Comparison of ENCODE assay signal across 23 mouse cellular contexts in the genomic region with DNA sequence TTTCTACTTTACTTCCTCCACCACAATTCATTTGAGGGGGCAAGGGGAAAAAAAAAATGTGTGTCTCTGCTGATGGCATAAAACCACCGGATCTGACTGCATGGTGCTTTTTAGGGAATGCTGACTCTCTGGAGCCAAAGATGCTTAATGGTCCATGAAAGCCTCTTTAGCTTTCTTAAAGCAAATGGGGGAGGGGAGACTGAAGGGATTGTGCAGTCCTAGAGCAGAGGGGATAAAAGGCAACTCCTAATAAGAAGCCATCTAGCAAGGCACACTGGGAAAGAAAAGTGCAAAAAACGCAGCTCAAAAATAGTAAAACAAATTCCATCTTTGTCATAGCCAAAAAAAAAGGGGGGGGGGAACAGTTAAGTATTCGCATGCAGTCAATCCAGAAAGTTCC. TPM values are rescaled to one million over a fixed set of nuclear protein-coding genes. Genes with fewer than 3 reads are reported as not detected.
DNase-seq lines count a peak whose midpoint lies in the region; ATAC-seq lines count a peak whose summit lies in the region.
"Had no signal": no experiment of that assay in that cellular context is flagged by ENCODE, and none has a peak within 500 bp of the region (broad histone marks: within the 10 kb centered on the region; RNA-seq: fewer than 3 reads in every experiment).

No protein-coding gene starts in this region.

- peak; percentile 23; the same call in 1 of the 2 replicates for ATAC-seq in hindbrain, embryonic 14.5 days (ENCODE audit: low FRiP score)
- ATAC-seq in hindbrain, embryonic 16.5 days, result no peak
- ATAC-seq in midbrain, embryonic 11.5 days (ENCODE audit: low FRiP score), result peak; percentile 51; the same call in 1 of the 2 replicates
- ATAC-seq in midbrain, embryonic 13.5 days, result no peak
- peak; percentile 65; the same call in 1 of the 2 replicates for ATAC-seq in neural tube, embryonic 14.5 days (ENCODE audit: low read depth)

- H3K4me1 ChIP-seq in hindbrain, embryonic 14.5 days (replicated peaks; ENCODE audit: control insufficient read depth, insufficient read depth, low read length), result no peaks in the 10 kb centered on the region; the same call in 1 of the 2 replicates
- H3K4me1 ChIP-seq in hindbrain, embryonic 16.5 days (ENCODE audit: control insufficient read depth, insufficient read depth, low read depth, low read length), result no peaks in the 10 kb centered on the region
- H3K4me1 ChIP-seq in midbrain, embryonic 11.5 days (ENCODE audit: control insufficient read depth, insufficient read depth, low read length), result peaks cover 9% of the 10 kb centered on the region; the same call in 1 of the 2 replicates
- peaks cover 4% of the 10 kb centered on the region; the same call in 1 of the 2 replicates for H3K4me1 ChIP-seq in midbrain, embryonic 13.5 days (replicated peaks)
- H3K4me1 ChIP-seq in neural tube, embryonic 14.5 days (ENCODE audit: control insufficient read depth, insufficient read depth, low read length), result no peaks in the 10 kb centered on the region
- H3K4me1 ChIP-seq in limb, embryonic 10.5 days, result no peaks in the 10 kb centered on the region
- H3K4me1 ChIP-seq: embryonic facial prominence, embryonic 15.5 days; heart, embryonic 12.5 days; liver, embryonic 13.5 days; lung, embryonic 15.5 days had no signal

- no peak for DNase-seq in hindbrain, embryonic 14.5 days (ENCODE audit: low spot score)
- DNase-seq in midbrain, embryonic 11.5 days (ENCODE audit: low spot score, missing footprints), result peak; percentile 88
- peak; percentile 68 for DNase-seq in embryo, embryonic 11 days
- no peak for DNase-seq in c-Kit-positive CD71-positive TER-119-positive erythroid progenitor cells, embryonic 14.5 days (ENCODE audit: low spot score)
- no peak for DNase-seq in limb, embryonic 10.5 days (ENCODE audit: low spot score)
- DNase-seq: adrenal gland, postnatal 36 days; B cell, adult 2 months; cerebellum, adult 2 months; cerebellum, postnatal 36 days; heart, postnatal 14 days; kidney, postnatal 10 days; liver, embryonic 13.5 days; right cerebral cortex, adult 18-20 months; thymus, postnatal 14 days had no signal

- 27% methylated on average over 3 of the region's 3 CpGs for WGBS in hindbrain, embryonic 14.5 days
- 23% methylated on average over 3 of the region's 3 CpGs for WGBS in hindbrain, embryonic 16.5 days
- 19% methylated on average over 3 of the region's 3 CpGs for WGBS in midbrain, embryonic 11.5 days
- 21% methylated on average over 3 of the region's 3 CpGs for WGBS in midbrain, embryonic 13.5 days
- WGBS in neural tube, embryonic 14.5 days, result 14% methylated on average over 3 of the region's 3 CpGs
- WGBS in limb, embryonic 10.5 days, result 79% methylated on average over 3 of the region's 3 CpGs

- no peak overlapping the region for H3K9ac ChIP-seq in hindbrain, embryonic 14.5 days
- H3K9ac ChIP-seq in hindbrain, embryonic 16.5 days (ENCODE audit: low read depth, low read length), result no peak overlapping the region
- H3K9ac ChIP-seq in midbrain, embryonic 11.5 days (ENCODE audit: low read length), result no peak overlapping the region
- H3K9ac ChIP-seq in midbrain, embryonic 13.5 days (replicated peaks), result no peak overlapping the region
- no peak overlapping the region for H3K9ac ChIP-seq in neural tube, embryonic 14.5 days (replicated peaks; ENCODE audit: low read depth, low read length)
- H3K9ac ChIP-seq: embryonic facial prominence, embryonic 15.5 days; heart, embryonic 12.5 days; limb, embryonic 13.5 days; liver, embryonic 13.5 days; lung, embryonic 15.5 days had no signal

- H3K4me2 ChIP-seq in hindbrain, embryonic 14.5 days (replicated peaks), result no peak overlapping the region
- H3K4me2 ChIP-seq in hindbrain, embryonic 16.5 days (ENCODE audit: low read length), result no peak overlapping the region
- H3K4me2 ChIP-seq in midbrain, embryonic 11.5 days, result no peak overlapping the region
- H3K4me2 ChIP-seq in midbrain, embryonic 13.5 days (replicated peaks), result no peak overlapping the region
- H3K4me2 ChIP-seq in neural tube, embryonic 14.5 days (ENCODE audit: low read depth, low read length), result no peak overlapping the region
- H3K4me2 ChIP-seq: embryonic facial prominence, embryonic 15.5 days; heart, embryonic 12.5 days; limb, embryonic 13.5 days; liver, embryonic 13.5 days; lung, embryonic 15.5 days had no signal

- no peak overlapping the region for H3K4me3 ChIP-seq in hindbrain, embryonic 14.5 days (replicated peaks; ENCODE audit: low read length)
- H3K4me3 ChIP-seq in hindbrain, embryonic 16.5 days (ENCODE audit: low read length), result no peak overlapping the region
- no peak overlapping the region for H3K4me3 ChIP-seq in midbrain, embryonic 11.5 days (ENCODE audit: low read depth, low read length)
- no peak overlapping the region for H3K4me3 ChIP-seq in midbrain, embryonic 13.5 days (replicated peaks)
- H3K4me3 ChIP-seq in neural tube, embryonic 14.5 days (ENCODE audit: low read depth, low read length), result no peak overlapping the region
- no peak overlapping the region for H3K4me3 ChIP-seq in limb, embryonic 10.5 days
- H3K4me3 ChIP-seq: embryonic facial prominence, embryonic 15.5 days; heart, embryonic 12.5 days; limb, embryonic 13.5 days; liver, embryonic 13.5 days; lung, embryonic 15.5 days had no signal

- H3K27ac ChIP-seq in hindbrain, embryonic 14.5 days, result no peak overlapping the region
- H3K27ac ChIP-seq in hindbrain, embryonic 16.5 days (ENCODE audit: low read depth, low read length), result no peak overlapping the region
- no peak overlapping the region for H3K27ac ChIP-seq in midbrain, embryonic 11.5 days (ENCODE audit: low read depth, low read length)
- no peak overlapping the region for H3K27ac ChIP-seq in midbrain, embryonic 13.5 days
- no peak overlapping the region for H3K27ac ChIP-seq in neural tube, embryonic 14.5 days (ENCODE audit: low read depth, low read length)
- H3K27ac ChIP-seq in limb, embryonic 10.5 days, result no peak overlapping the region
- H3K27ac ChIP-seq: embryonic facial prominence, embryonic 15.5 days; limb, embryonic 13.5 days; liver, embryonic 13.5 days; lung, embryonic 15.5 days had no signal

- H3K36me3 ChIP-seq in hindbrain, embryonic 14.5 days (replicated peaks; ENCODE audit: control insufficient read depth, insufficient read depth), result no peaks in the 10 kb centered on the region
- H3K36me3 ChIP-seq in hindbrain, embryonic 16.5 days (ENCODE audit: control insufficient read depth, insufficient read depth, low read length), result no peaks in the 10 kb centered on the region
- H3K36me3 ChIP-seq in midbrain, embryonic 11.5 days (ENCODE audit: control insufficient read depth, insufficient read depth, low read length), result no peaks in the 10 kb centered on the region
- no peaks in the 10 kb centered on the region for H3K36me3 ChIP-seq in midbrain, embryonic 13.5 days
- H3K36me3 ChIP-seq in neural tube, embryonic 14.5 days (ENCODE audit: control insufficient read depth, insufficient read depth, low read length), result no peaks in the 10 kb centered on the region
- no peaks in the 10 kb centered on the region for H3K36me3 ChIP-seq in limb, embryonic 10.5 days
- H3K36me3 ChIP-seq: embryonic facial prominence, embryonic 15.5 days; heart, embryonic 12.5 days; limb, embryonic 13.5 days; liver, embryonic 13.5 days; lung, embryonic 15.5 days had no signal

- H3K9me3 ChIP-seq in hindbrain, embryonic 14.5 days (ENCODE audit: control insufficient read depth, low read length), result no peaks in the 10 kb centered on the region
- no peaks in the 10 kb centered on the region for H3K9me3 ChIP-seq in hindbrain, embryonic 16.5 days (ENCODE audit: control insufficient read depth, low read length)
- no peaks in the 10 kb centered on the region for H3K9me3 ChIP-seq in midbrain, embryonic 11.5 days (ENCODE audit: control insufficient read depth, low read length)
- no peaks in the 10 kb centered on the region for H3K9me3 ChIP-seq in midbrain, embryonic 13.5 days
- H3K9me3 ChIP-seq in neural tube, embryonic 14.5 days (ENCODE audit: control insufficient read depth, low read length), result no peaks in the 10 kb centered on the region
- no peaks in the 10 kb centered on the region for H3K9me3 ChIP-seq in limb, embryonic 10.5 days (replicated peaks)
- H3K9me3 ChIP-seq: embryonic facial prominence, embryonic 15.5 days; heart, embryonic 12.5 days; limb, embryonic 13.5 days; liver, embryonic 13.5 days; lung, embryonic 15.5 days had no signal

- no peaks in the 10 kb centered on the region for H3K27me3 ChIP-seq in hindbrain, embryonic 14.5 days (ENCODE audit: control insufficient read depth, insufficient read depth, low read length)
- H3K27me3 ChIP-seq in hindbrain, embryonic 16.5 days (replicated peaks; ENCODE audit: control insufficient read depth, insufficient read depth, low read length), result no peaks in the 10 kb centered on the region
- no peaks in the 10 kb centered on the region for H3K27me3 ChIP-seq in midbrain, embryonic 11.5 days (ENCODE audit: control insufficient read depth, insufficient read depth, low read length)
- H3K27me3 ChIP-seq in midbrain, embryonic 13.5 days, result no peaks in the 10 kb centered on the region
- H3K27me3 ChIP-seq in neural tube, embryonic 14.5 days (ENCODE audit: control insufficient read depth, insufficient read depth, low read length), result no peaks in the 10 kb centered on the region
- no peaks in the 10 kb centered on the region for H3K27me3 ChIP-seq in limb, embryonic 10.5 days (ENCODE audit: low read depth, poor library complexity, severe bottlenecking)
- H3K27me3 ChIP-seq: embryonic facial prominence, embryonic 15.5 days; limb, embryonic 13.5 days; liver, embryonic 13.5 days; lung, embryonic 15.5 days had no signal

RNA-seq across cellular contexts. Expression of gene Opn5, which starts 2.9 kb away (rescaled TPM):
- polyA plus RNA-seq in hindbrain, embryonic 14.5 days (2014; fragmentation: Nextera tagmentation; extraction: Ambion mirVana), result not detected in 2 replicates
- 0.10 and 0.14 TPM in 2 replicates for polyA plus RNA-seq in hindbrain, embryonic 16.5 days (2015; fragmentation: Nextera tagmentation; extraction: Ambion mirVana)
- polyA plus RNA-seq in midbrain, embryonic 11.5 days (2014; fragmentation: Nextera tagmentation; extraction: Ambion mirVana), result 0.14 TPM in 1 of 2 replicates, not detected in the other
- polyA plus RNA-seq in midbrain, embryonic 13.5 days (2015; fragmentation: Nextera tagmentation; extraction: Ambion mirVana), result 0.13 TPM in 2 replicates
- polyA plus RNA-seq in neural tube, embryonic 14.5 days (2014; fragmentation: Nextera tagmentation; extraction: Ambion mirVana), result 0.13 and 0.18 TPM in 2 replicates
- polyA plus RNA-seq in limb, embryonic 10.5 days (2016; fragmentation: Nextera tagmentation; extraction: Ambion mirVana), result not detected in 2 replicates
- polyA plus RNA-seq: embryonic facial prominence, embryonic 15.5 days; heart, embryonic 12.5 days; limb, embryonic 13.5 days; liver, embryonic 13.5 days; lung, embryonic 15.5 days; small intestine, adult 2 months; testis, adult 2 months had no signal

Comparison
In these comparisons a context has a peak if more than half of its experiments do, and no peak if none do; other contexts are left out.
1. ATAC-seq: peak in hindbrain, embryonic 14.5 days (single experiment), midbrain, embryonic 11.5 days (single experiment) and neural tube, embryonic 14.5 days (single experiment); none in hindbrain, embryonic 16.5 days (single experiment) and midbrain, embryonic 13.5 days (single experiment).
2. DNase-seq: peak in midbrain, embryonic 11.5 days (single experiment) and embryo, embryonic 11 days (single experiment); none in hindbrain, embryonic 14.5 days (single experiment), c-Kit-positive CD71-positive TER-119-positive erythroid progenitor cells, embryonic 14.5 days (single experiment) and limb, embryonic 10.5 days (single experiment).